Mouse (Mus musculus) lung, adult 2 months (tissue): ENCODE measurements around the gene Tceanc2.

Experiments
- CTCF ChIP-seq: fragments of 200-500 bp; IDR thresholded peaks from 2 replicates; pipeline ENCODE4 v1.5.1; 2011; ENCODE audit warnings: mild to moderate bottlenecking, low read length, control low read depth; ENCODE audit not compliant: insufficient read depth
- POLR2A ChIP-seq: fragments of 200-500 bp; IDR thresholded peaks from 2 replicates; pipeline ENCODE4 v1.6.1; 2011; ENCODE audit warnings: low read depth, mild to moderate bottlenecking, control low read depth, low read length, borderline replicate concordance; ENCODE audit errors: extremely low read depth

DNA sequence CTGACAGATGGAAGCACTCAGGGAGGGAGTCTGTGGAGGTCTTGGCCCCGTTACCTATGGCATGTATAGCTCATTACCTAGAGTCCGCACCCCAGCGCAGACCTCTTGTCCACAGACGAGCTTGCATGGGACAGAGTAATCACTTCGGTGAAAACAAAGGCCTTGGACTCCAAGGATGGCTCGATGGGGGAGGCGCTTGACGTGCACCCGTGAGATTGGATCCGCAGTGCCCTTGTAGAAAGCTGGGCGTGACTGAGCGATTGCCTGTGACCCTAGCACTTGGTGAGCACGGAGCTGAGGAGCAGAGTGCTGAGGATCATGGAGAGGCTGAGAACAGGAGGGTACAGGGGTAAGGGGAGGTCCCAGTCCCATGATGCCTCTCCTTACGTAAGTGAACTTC is 87.2 kb downstream of the Tceanc2 start:
- TF ChIP-seq POLR2A = no peak
- TF ChIP-seq CTCF = no peak
